Mouse (Mus musculus): ENCODE results near the gene Ryr1.

The Ryr1 gene

GRCm38 (mm10) chr7:29124970-29125369 lies at the start of gene Ryr1:
Gene Ryr1, minus strand, starts transcription at chr7:29125179.
- in situ Hi-C loops (cut with MboI; ENCODE audit: low sequenced_read_pairs): no loop called here

- in situ Hi-C loops (cut with MboI; ENCODE audit: low sequenced_read_pairs): no loop called here
Measured at GRCm38 (mm10) chr7:29172390-29173016, 47.5 kb upstream of the Ryr1 start.

GRCm38 (mm10) chr7:29171562-29172097 lies 46.7 kb upstream of the Ryr1 start:
- in situ Hi-C loops (cut with MboI; ENCODE audit: low sequenced_read_pairs): no loop called here

- in situ Hi-C loops (cut with MboI; ENCODE audit: low sequenced_read_pairs): no loop called here
Measured at GRCm38 (mm10) chr7:29170755-29171561, 46.0 kb upstream of the Ryr1 start.

- in situ Hi-C loops (cut with MboI; ENCODE audit: low sequenced_read_pairs): no loop called here
Measured at GRCm38 (mm10) chr7:29170066-29170754, 45.2 kb upstream of the Ryr1 start, which contains the start of the genes Ggn and Spred3. Gene Ggn, plus strand, starts transcription at chr7:29170210. Gene Spred3, minus strand, starts transcription at chr7:29170411.

GRCm38 (mm10) chr7:29169231-29170065 lies 44.5 kb upstream of the Ryr1 start:
- in situ Hi-C loops (cut with MboI; ENCODE audit: low sequenced_read_pairs): no loop called here

- in situ Hi-C loops (cut with MboI; ENCODE audit: low sequenced_read_pairs): no loop called here
Measured at GRCm38 (mm10) chr7:29168791-29169230, 43.8 kb upstream of the Ryr1 start.

- in situ Hi-C loops (cut with MboI; ENCODE audit: low sequenced_read_pairs): no loop called here
Measured at GRCm38 (mm10) chr7:29168121-29168695, 43.2 kb upstream of the Ryr1 start.

GRCm38 (mm10) chr7:29167656-29168055 lies 42.7 kb upstream of the Ryr1 start:
- in situ Hi-C loops (cut with MboI; ENCODE audit: low sequenced_read_pairs): no loop called here

- in situ Hi-C loops (cut with MboI; ENCODE audit: low sequenced_read_pairs): no loop called here
Measured at GRCm38 (mm10) chr7:29162750-29163525, 38.0 kb upstream of the Ryr1 start.

- in situ Hi-C loops (cut with MboI; ENCODE audit: low sequenced_read_pairs): no loop called here
Measured at GRCm38 (mm10) chr7:29162294-29162693, 37.3 kb upstream of the Ryr1 start.

- in situ Hi-C loops (cut with MboI; ENCODE audit: low sequenced_read_pairs): no loop called here
Measured at GRCm38 (mm10) chr7:29158264-29158663, 33.3 kb upstream of the Ryr1 start.

GRCm38 (mm10) chr7:29155838-29156782 lies 31.1 kb upstream of the Ryr1 start, which contains the start of gene Fam98c:
Gene Fam98c, minus strand, starts transcription at chr7:29156234.
- in situ Hi-C loops (cut with MboI; ENCODE audit: low sequenced_read_pairs): no loop called here

- in situ Hi-C loops (cut with MboI; ENCODE audit: low sequenced_read_pairs): no loop called here
Measured at GRCm38 (mm10) chr7:29155196-29155837, 30.3 kb upstream of the Ryr1 start.

- in situ Hi-C loops (cut with MboI; ENCODE audit: low sequenced_read_pairs): no loop called here
Measured at GRCm38 (mm10) chr7:29154018-29154720, 29.2 kb upstream of the Ryr1 start.

GRCm38 (mm10) chr7:29151486-29151885 lies 26.5 kb upstream of the Ryr1 start:
- in situ Hi-C loops (cut with MboI; ENCODE audit: low sequenced_read_pairs): no loop called here

GRCm38 (mm10) chr7:29148771-29149170 lies 23.8 kb upstream of the Ryr1 start:
- in situ Hi-C loops (cut with MboI; ENCODE audit: low sequenced_read_pairs): no loop called here

Measured in CH12F3 (cell line).